Mouse (Mus musculus): ENCODE data around the gene Ak9. TPM values are rescaled to one million over a fixed set of nuclear protein-coding genes. Genes with fewer than 3 reads are reported as not detected.

The Ak9 gene
- total RNA-seq, 4 experiments from 2014 or later = 0.03 TPM; not detected in 2

Other genes with a start within 250 kb of the Ak9 start
- gene Gpr6, start 231.7 kb upstream of the Ak9 start, total RNA-seq (2022) = not detected
- gene Fig4, start 720 bp upstream of the Ak9 start, total RNA-seq (2022) = 10 to 100 TPM; 25.9 to 31.7 (median 28.2) TPM
- gene Zbtb24, start 146.4 kb downstream of the Ak9 start, total RNA-seq (2022) = 1 to 10 TPM; 6.5 to 9.3 (median 7.6) TPM
- 10 to 100 TPM in 2 of 4 experiments, 1 to 10 TPM in 2; 7.5 to 12.7 (median 9.8) TPM for gene Mical1, start 172.3 kb downstream of the Ak9 start, total RNA-seq (2022)
- gene Smpd2, start 186.4 kb downstream of the Ak9 start, total RNA-seq (2022) = 10 to 100 TPM; 30.1 to 40.2 (median 34.8) TPM
- gene Ppil6, start 186.5 kb downstream of the Ak9 start, total RNA-seq (2022) = 1 to 10 TPM in 2 of 4 experiments, under 1 TPM in 2; 0.78 to 1.4 (median 1.1) TPM
- gene Cd164, start 215.4 kb downstream of the Ak9 start, total RNA-seq (2022) = 100 to 1,000 TPM; 143 to 147 (median 145) TPM